Mouse (Mus musculus) kidney, postnatal 0 days (tissue): Measurements from ENCODE around the gene Ugt1a6a. TPM values are rescaled to one million over a fixed set of nuclear protein-coding genes. Genes with fewer than 3 reads are reported as not detected.
"Not testable (repeated sequence)": the region's sequence is repeated elsewhere in the genome, so short reads cannot be mapped to it uniquely, and the experiment has no call there.

Experiments used
- ATAC-seq: fragments of 200-750 bp; cut with Nextera tagmentation; replicated peaks from 2 replicates; pipeline ENCODE4 v1.8.0; 2017; ENCODE audit warnings: low read depth, moderate number of reproducible peaks, moderate TSS enrichment, moderate library complexity; ENCODE audit not compliant: low FRiP score
- DNase-seq: peaks from one replicate; pipeline ENCODE4 v3.0.0-alpha.2; 2016; ENCODE audit warnings: low spot score
- H3K27ac ChIP-seq: fragments of 300-500 bp; sonication (generic); 2 replicates; pipeline ENCODE4 v1.5.1; 2014; ENCODE audit warnings: mild to moderate bottlenecking
- H3K27me3 ChIP-seq: fragments of 300-500 bp; sonication (generic); 2 replicates; pipeline ENCODE4 v1.6.1; 2014; ENCODE audit warnings: low read length, mixed read lengths; ENCODE audit not compliant: insufficient read depth
- H3K36me3 ChIP-seq: fragments of 300-500 bp; sonication (generic); 2 replicates; pipeline ENCODE4 v1.6.1; 2014; ENCODE audit warnings: low read length, mixed read lengths; ENCODE audit not compliant: insufficient read depth
- H3K4me1 ChIP-seq: fragments of 300-500 bp; sonication (generic); replicated peaks from 2 replicates; pipeline ENCODE4 v1.6.1; 2014; ENCODE audit warnings: antibody characterized with exemption, low read length, mixed read lengths; ENCODE audit not compliant: insufficient read depth
- H3K4me2 ChIP-seq: fragments of 300-500 bp; sonication (generic); 2 replicates; pipeline ENCODE4 v1.6.1; 2014; ENCODE audit warnings: mild to moderate bottlenecking, low read length, moderate library complexity, mixed read lengths
- H3K4me3 ChIP-seq: fragments of 300-500 bp; sonication (generic); replicated peaks from 2 replicates; pipeline ENCODE4 v1.5.1; 2014; ENCODE audit warnings: low read depth, low read length
- H3K9ac ChIP-seq: fragments of 300-500 bp; sonication (generic); 2 replicates; pipeline ENCODE4 v1.6.1; 2014; ENCODE audit warnings: low read depth, low read length
- H3K9me3 ChIP-seq: fragments of 300-500 bp; sonication (generic); replicated peaks from 2 replicates; pipeline ENCODE4 v1.6.1; 2016; ENCODE audit warnings: low read length, inconsistent platforms, mixed read lengths
- CTCF ChIP-seq: IDR thresholded peaks from 2 replicates; pipeline ENCODE4 v1.5.1; 2016; ENCODE audit warnings: antibody characterized with exemption, low read depth, mild to moderate bottlenecking, moderate library complexity
- WGBS: fragments of 180-500 bp; shearing (Covaris S2); extraction: QIAGEN DNeasy Blood & Tissue Kit; methylation state at CpG from one replicate; pipeline ENCODE4 v1.1.7; 2014; 5-methylcytosine and 5-hydroxymethylcytosine counted together
- polyA plus RNA-seq: library from polyadenylated mRNA; unstranded; fragments of >200 nt; fragmentation: Nextera tagmentation; extraction: Ambion mirVana; gene quantifications from 2 replicates; pipeline ENCODE4 v1.2.1, GENCODE M21; 2015

Ugt1a6a gene
- polyA plus RNA-seq, 1 experiment from 2014 or later: 9.3 TPM

- Histone ChIP-seq H3K36me3 (no peaks in the 10 kb centered on the region), H3K27ac (0 out of 2 replicates have a peak overlapping the region, but pooled peaks have one; percentile 25), H3K27me3 (no peaks in the 10 kb centered on the region), H3K9me3 (no peaks in the 10 kb centered on the region), H3K4me1 (peaks cover 11% of the 10 kb centered on the region), H3K9ac (no peak overlapping the region), H3K4me2 (no peak overlapping the region), H3K4me3 (no peak overlapping the region)
- no peak for TF ChIP-seq CTCF
- no peak for ATAC-seq
- peak; percentile 37 for DNase-seq
- WGBS: 50% methylated on average over 2 of the region's 2 CpGs
Observed at GRCm38 (mm10) chr1:88136646-88137045, 2.0 kb downstream of the Ugt1a6a start.

- Histone ChIP-seq H3K36me3 (no peaks in the 10 kb centered on the region), H3K4me2 (no peak overlapping the region), H3K9me3 (no peaks in the 10 kb centered on the region), H3K4me1 (peaks cover 11% of the 10 kb centered on the region), H3K9ac (no peak overlapping the region), H3K27me3 (no peaks in the 10 kb centered on the region), H3K4me3 (no peak overlapping the region), H3K27ac (no peak overlapping the region)
- DNase-seq (no peak), ATAC-seq (no peak)
- TF ChIP-seq CTCF: no peak
- 67% methylated on average over 3 of the region's 3 CpGs for WGBS
Observed at GRCm38 (mm10) chr1:88137264-88137663, 2.7 kb downstream of the Ugt1a6a start.

DNA sequence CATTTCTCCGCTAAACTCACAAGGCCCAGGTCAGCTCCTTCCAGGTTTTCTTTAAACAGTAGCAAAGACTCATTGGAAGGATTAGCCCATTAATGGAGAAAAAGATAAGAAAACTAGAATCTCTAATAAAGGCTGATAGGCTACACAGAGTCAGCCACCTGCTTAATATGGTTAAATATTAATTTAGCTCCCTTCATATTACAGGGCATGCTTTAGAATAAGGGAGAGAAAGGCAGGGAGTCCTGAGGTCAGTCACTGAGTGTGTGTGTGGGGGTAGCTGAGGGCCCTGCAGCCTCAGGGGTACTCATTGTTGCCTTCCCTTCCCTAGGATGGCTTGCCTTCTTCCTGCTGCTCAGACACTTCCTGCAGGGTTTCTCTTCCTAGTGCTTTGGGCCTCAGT lies 3.5 kb downstream of the Ugt1a6a start:
- Histone ChIP-seq H3K9ac (no peak overlapping the region), H3K27ac (no peak overlapping the region), H3K4me3 (no peak overlapping the region), H3K9me3 (no peaks in the 10 kb centered on the region), H3K4me2 (no peak overlapping the region), H3K36me3 (no peaks in the 10 kb centered on the region), H3K27me3 (no peaks in the 10 kb centered on the region), H3K4me1 (peaks cover 11% of the 10 kb centered on the region)
- ATAC-seq (no peak), DNase-seq (no peak)
- no peak for TF ChIP-seq CTCF
- 74% methylated on average over 1 of the region's 1 CpGs for WGBS

DNA sequence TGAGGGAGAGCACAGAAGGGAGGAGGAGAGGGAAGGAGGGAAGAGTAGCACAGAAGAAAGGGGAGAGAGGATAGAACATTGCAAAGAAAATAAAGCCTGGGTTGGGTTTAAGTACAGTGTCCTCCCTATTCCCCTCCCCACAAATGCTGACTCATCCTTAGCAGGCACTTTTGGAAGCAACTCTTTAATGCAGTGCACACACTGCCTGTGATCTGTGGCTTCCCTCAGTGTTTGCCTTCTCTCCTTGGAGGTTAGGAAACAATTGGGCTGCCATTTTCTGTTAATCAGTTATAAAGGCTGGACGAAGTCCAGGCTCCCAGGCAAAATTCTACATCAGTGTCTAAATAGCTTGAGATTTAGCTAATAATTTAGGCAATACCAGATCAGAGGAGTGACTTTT lies 5.9 kb downstream of the Ugt1a6a start:
- H3K4me3 ChIP-seq, H3K4me1 ChIP-seq, H3K9me3 ChIP-seq, H3K9ac ChIP-seq, H3K27ac ChIP-seq, H3K4me2 ChIP-seq, H3K27me3 ChIP-seq, DNase-seq, H3K36me3 ChIP-seq: not testable (repeated sequence)
- peak; percentile 64 for ATAC-seq
- 43% methylated on average over 1 of the region's 1 CpGs for WGBS

DNA sequence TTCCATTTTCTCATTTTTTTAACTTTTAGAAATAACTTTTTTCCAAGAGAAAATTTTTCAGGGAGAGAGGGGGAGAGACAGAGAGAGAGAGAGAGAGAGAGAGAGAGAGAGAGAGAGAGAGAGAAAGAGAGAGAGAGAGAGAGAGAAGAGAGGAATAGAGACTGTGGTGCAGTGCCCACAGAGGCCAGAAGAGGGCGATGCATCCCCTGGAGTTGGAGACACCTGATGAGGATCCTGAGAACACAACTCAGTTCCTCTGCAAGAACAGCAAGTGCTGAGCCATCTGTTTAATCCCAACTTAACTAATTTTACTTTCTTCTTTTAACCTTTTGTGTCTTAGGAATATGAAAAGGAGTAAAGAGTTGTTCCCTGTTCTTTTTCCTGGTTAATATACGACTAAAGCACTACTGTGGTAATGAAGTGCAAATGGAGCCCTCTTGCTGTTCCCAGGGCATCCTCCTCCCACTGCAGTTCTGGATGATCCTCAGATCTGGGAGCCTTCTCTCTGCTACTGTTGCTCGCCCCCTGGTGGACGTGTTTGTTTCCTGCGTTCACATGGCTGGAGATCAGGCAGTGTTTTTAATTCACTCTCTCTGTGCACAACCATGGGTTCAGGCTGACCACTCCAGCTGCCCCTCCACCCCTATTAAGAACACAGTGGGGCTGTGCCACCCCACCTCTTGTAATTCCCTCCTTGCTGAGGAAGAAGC lies 9.5 kb downstream of the Ugt1a6a start:
- not testable (repeated sequence) for H3K36me3 ChIP-seq, DNase-seq
- TF ChIP-seq CTCF: peak; percentile 61

DNA sequence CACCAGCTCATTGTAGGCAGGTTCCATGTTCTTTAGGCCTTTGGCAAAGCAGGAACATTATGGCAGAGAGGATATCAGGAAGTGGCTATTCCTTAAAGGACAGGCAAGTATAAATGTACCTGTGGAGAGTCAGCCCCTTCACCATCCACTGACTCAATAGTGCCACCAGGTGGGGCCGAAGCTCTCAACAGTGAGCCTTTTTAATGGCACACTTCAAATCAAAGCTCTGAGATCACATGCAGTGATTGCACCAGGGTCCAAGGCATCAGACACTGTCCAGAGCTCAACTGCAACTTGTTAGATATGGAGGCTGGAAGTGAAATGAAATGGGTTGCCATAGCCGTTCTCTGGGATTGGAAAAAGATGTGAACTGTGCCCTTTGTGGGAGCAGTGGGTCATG lies 10.7 kb downstream of the Ugt1a6a start:
- 63% methylated on average over 2 of the region's 2 CpGs for WGBS
- DNase-seq: not testable (repeated sequence)

More for the DNA sequence above, 9.5 kb downstream of the Ugt1a6a start:
- not testable (repeated sequence) for H3K4me2 ChIP-seq, H3K9ac ChIP-seq, H3K27ac ChIP-seq, H3K4me3 ChIP-seq, H3K9me3 ChIP-seq, H3K4me1 ChIP-seq, H3K27me3 ChIP-seq
- peak; percentile 75 for ATAC-seq
- WGBS: 1% methylated on average over 5 of the region's 5 CpGs

DNA sequence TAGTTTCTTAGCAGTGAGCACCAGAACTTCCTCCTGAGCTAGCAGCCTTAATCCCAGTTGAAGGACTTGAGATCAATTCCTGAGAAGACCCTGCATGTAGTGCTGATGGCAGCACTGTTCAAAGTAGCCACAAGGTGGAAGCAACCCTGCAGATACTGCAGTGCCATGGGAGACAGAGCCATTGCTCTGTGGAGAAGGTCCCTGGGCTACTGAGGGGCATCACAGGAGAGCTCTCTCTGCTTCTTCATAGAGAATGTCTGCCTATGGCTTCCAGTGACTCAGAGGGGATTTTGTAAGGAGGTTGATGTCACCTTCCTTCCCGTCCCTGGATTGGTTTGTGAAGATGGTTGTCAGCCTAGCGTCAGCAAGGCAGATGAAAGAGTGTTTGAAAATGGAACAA lies 15.5 kb downstream of the Ugt1a6a start:
- not testable (repeated sequence) for ATAC-seq, H3K4me3 ChIP-seq, H3K9ac ChIP-seq, H3K27ac ChIP-seq, H3K4me1 ChIP-seq, H3K36me3 ChIP-seq, H3K9me3 ChIP-seq, H3K4me2 ChIP-seq, H3K27me3 ChIP-seq
- 76% methylated on average over 2 of the region's 2 CpGs for WGBS
- TF ChIP-seq CTCF: peak; percentile 70
- peak; percentile 41 for DNase-seq

More for the DNA sequence above, 10.7 kb downstream of the Ugt1a6a start:
- H3K27me3 ChIP-seq, H3K4me1 ChIP-seq, H3K4me2 ChIP-seq, H3K27ac ChIP-seq, H3K36me3 ChIP-seq, H3K9ac ChIP-seq, H3K9me3 ChIP-seq, ATAC-seq, H3K4me3 ChIP-seq: not testable (repeated sequence)
- TF ChIP-seq CTCF: peak; percentile 59
